8 mouse cellular contexts compared by ENCODE assay signal in genomic region chr5:135778471-135779445, GRCm38 (mm10). TPM values are rescaled to one million over a fixed set of nuclear protein-coding genes. Genes with fewer than 3 reads are reported as not detected.
A peak's percentile ranks its signal among the peaks of the same experiment; 100 is the strongest.
DNase-seq lines count a peak whose midpoint lies in the region; ATAC-seq and TF ChIP-seq lines count a peak whose summit lies in the region.

Gene Mdh2 (plus strand): TSS chr5:135778480.

- H3K9me3 ChIP-seq in hindbrain, postnatal 0 days (ENCODE audit: low read length), result no peaks in the 10 kb centered on the region

- peak; percentile 100 for DNase-seq in ZHBTc4 (ENCODE audit: low read depth, low spot score)
- DNase-seq in gastrocnemius, adult 2 months, result peak; percentile 100
- DNase-seq in hindbrain, postnatal 0 days (ENCODE audit: low spot score), result peak; percentile 100
- peak; percentile 98 to 99 for DNase-seq in left cerebral cortex, adult 2 months (ENCODE audit: extremely low spot score in 1 of 2, low spot score in 2 of 2)
- DNase-seq in right cerebral cortex, adult 2 months (ENCODE audit: low spot score in 2 of 2), result peak; percentile 99 to 100
- DNase-seq in urinary bladder, postnatal 14 days (ENCODE audit: low spot score), result peak; percentile 100

- no peak for TF ChIP-seq CTCF in gastrocnemius, adult 2 months (IDR thresholded peaks at IDR 0.05)
- TF ChIP-seq CTCF in hindbrain, postnatal 0 days (IDR thresholded peaks at IDR 0.05; ENCODE audit: low read depth), result no peak
- TF ChIP-seq CTCF in left cerebral cortex, adult 2 months (IDR thresholded peaks at IDR 0.05), result no peak

- peak within 1 kb of the TSS; percentile 97 for H3K9ac ChIP-seq in hindbrain, postnatal 0 days (replicated peaks; ENCODE audit: low read length)

- H3K36me3 ChIP-seq in hindbrain, postnatal 0 days (ENCODE audit: insufficient read depth, low read length), result peaks cover 6% of the 10 kb centered on the region; the same call in 1 of the 2 replicates

- intact Hi-C loops in gastrocnemius, adult 2 months (cut with DNase I), result loop anchor here (2.0 kb wide), 1 partner anchor 146 kb away; the partner anchor contains the start of gene Rhbdd2
- intact Hi-C loops in left cerebral cortex, adult 2 months (cut with DNase I), result no loop called here

- H3K4me1 ChIP-seq in hindbrain, postnatal 0 days (ENCODE audit: insufficient read depth, low read length), result peaks cover 14% of the 10 kb centered on the region

- H3K27ac ChIP-seq in gastrocnemius, adult 2 months, result peak within 1 kb of the TSS; percentile 99
- H3K27ac ChIP-seq in hindbrain, postnatal 0 days, result peak within 1 kb of the TSS; percentile 98
- H3K27ac ChIP-seq in left cerebral cortex, adult 2 months, result peak within 1 kb of the TSS; percentile 97

- WGBS in hindbrain, postnatal 0 days, result 2% methylated on average over 69 of the region's 70 CpGs

- H3K4me2 ChIP-seq in hindbrain, postnatal 0 days (ENCODE audit: low read depth, low read length), result peak within 1 kb of the TSS; percentile 89

- peak within 1 kb of the TSS; percentile 93 for H3K4me3 ChIP-seq in gastrocnemius, adult 2 months
- H3K4me3 ChIP-seq in hindbrain, postnatal 0 days (ENCODE audit: low read length), result peak within 1 kb of the TSS; percentile 95
- H3K4me3 ChIP-seq in left cerebral cortex, adult 2 months, result peak within 1 kb of the TSS; percentile 82

- H3K27me3 ChIP-seq in hindbrain, postnatal 0 days (ENCODE audit: insufficient read depth, low read length), result no peaks in the 10 kb centered on the region

- peak; percentile 92 for ATAC-seq in common myeloid progenitor, adult 5-6 weeks (replicated peaks; ENCODE audit: low read depth, poor library complexity, severe bottlenecking)
- ATAC-seq in hindbrain, postnatal 0 days, result peak; percentile 99
- ATAC-seq in megakaryocyte, adult 5-6 weeks (ENCODE audit: poor library complexity, severe bottlenecking), result peak; percentile 90

RNA-seq across cellular contexts. Expression of gene Mdh2, which starts in this region (rescaled TPM):
- total RNA-seq in common myeloid progenitor, adult 5-6 weeks (2017), result 189 and 208 TPM in 2 replicates
- 1,000 to 10,000 TPM in 1 of 2 experiments, 100 to 1,000 TPM in 1; 910 to 1,211 TPM for total RNA-seq in gastrocnemius, adult 2 months (2021)
- total RNA-seq in hindbrain, postnatal 0 days (2014; rRNA removed), result 165 and 169 TPM in 2 replicates
- polyA plus RNA-seq in hindbrain, postnatal 0 days (2015; fragmentation: Nextera tagmentation; extraction: Ambion mirVana), result 732 and 760 TPM in 2 replicates
- total RNA-seq in left cerebral cortex, adult 2 months (2021), result 100 to 1,000 TPM; 379 to 386 TPM
- total RNA-seq in megakaryocyte, adult 5-6 weeks (2015), result 240 and 251 TPM in 2 replicates
- 111 and 129 TPM in 2 replicates for total RNA-seq in megakaryocyte, adult 5-6 weeks (2017)

Comparison
In these comparisons a context has a peak if more than half of its experiments do, and no peak if none do; other contexts are left out.
1. Peak in every context shown above with its lines: DNase-seq, ATAC-seq, H3K4me3 ChIP-seq and H3K27ac ChIP-seq.